Mouse (Mus musculus) ovary, adult 10 weeks (tissue): ENCODE measurements around the gene Igsf9. TPM values are rescaled to one million over a fixed set of nuclear protein-coding genes. Genes with fewer than 3 reads are reported as not detected.

Source experiments
- polyA plus RNA-seq: library from polyadenylated mRNA; stranded (reverse); fragments of 350-450 nt; fragmentation: Illumina TruSeq; extraction: RNeasy Lipid Tissue Mini Kit (QIAGEN cat#74804); gene quantifications from one replicate; pipeline ENCODE4 v1.2.3, GENCODE M21; 2014

The Igsf9 gene
- polyA plus RNA-seq: not detected

GRCm38 (mm10) chr1:172481540-172482280 is at the start of gene Igsf9:
Gene Igsf9 (plus strand): TSS chr1:172481788.

GRCm38 (mm10) chr1:172475054-172475741 is 6.4 kb upstream of the Igsf9 start, which contains the start of gene Slamf9:
Gene Slamf9 (plus strand): TSS chr1:172475358.

GRCm38 (mm10) chr1:172499765-172500441 is 18.3 kb downstream of the Igsf9 start, which contains the start of gene Tagln2:
Gene Tagln2 (plus strand): TSS chr1:172500047.

GRCm38 (mm10) chr1:172520576-172521440 is 39.2 kb downstream of the Igsf9 start, which contains the start of gene Cfap45:
Gene Cfap45 (plus strand): TSS chr1:172520801.

Other genes with a start within 250 kb of the Igsf9 start
- gene Atp1a4, start 223.4 kb upstream of the Igsf9 start, polyA plus RNA-seq: not detected
- gene Igsf8, start 220.1 kb upstream of the Igsf9 start, polyA plus RNA-seq: 0.97 TPM
- 7.5 TPM for gene Atp1a2, start 183.7 kb upstream of the Igsf9 start, polyA plus RNA-seq
- gene Kcnj9, start 152.5 kb upstream of the Igsf9 start, polyA plus RNA-seq: not detected
- gene Kcnj10, start 140.6 kb upstream of the Igsf9 start, polyA plus RNA-seq: 1.3 TPM
- gene Pigm, start 105.2 kb upstream of the Igsf9 start, polyA plus RNA-seq: 26.4 TPM
- 2.1 TPM for gene Slamf9, start 6.4 kb upstream of the Igsf9 start, polyA plus RNA-seq
- 18.8 TPM for gene Tagln2, start 18.3 kb downstream of the Igsf9 start, polyA plus RNA-seq
- 3.6 TPM for gene Cfap45, start 39.0 kb downstream of the Igsf9 start, polyA plus RNA-seq
- not detected for gene Vsig8, start 74.2 kb downstream of the Igsf9 start, polyA plus RNA-seq
- gene Slamf8, start 108.8 kb downstream of the Igsf9 start, polyA plus RNA-seq: 0.91 TPM
- not detected for gene Fcrl6, start 120.8 kb downstream of the Igsf9 start, polyA plus RNA-seq
- 2.3 TPM for gene Dusp23, start 151.2 kb downstream of the Igsf9 start, polyA plus RNA-seq
- 0.37 TPM for gene Crp, start 216.3 kb downstream of the Igsf9 start, polyA plus RNA-seq